Mouse (Mus musculus): ENCODE data around the gene Fgf12.

Gene Fgf12

GRCm38 (mm10) chr16:28454821-28455220 is 298.0 kb downstream of the Fgf12 start:
- DNase-seq: no peak

- no peak for DNase-seq
Measured at GRCm38 (mm10) chr16:28447114-28447455, 305.8 kb downstream of the Fgf12 start.

- DNase-seq: no peak
Measured at GRCm38 (mm10) chr16:28446334-28447113, 306.3 kb downstream of the Fgf12 start.

GRCm38 (mm10) chr16:28445800-28446333 is 307.0 kb downstream of the Fgf12 start:
- no peak for DNase-seq

- DNase-seq: no peak
Measured at GRCm38 (mm10) chr16:28444993-28445799, 307.7 kb downstream of the Fgf12 start.

GRCm38 (mm10) chr16:28421617-28422016 is 331.3 kb downstream of the Fgf12 start:
- no peak for DNase-seq

- DNase-seq: no peak
Measured at GRCm38 (mm10) chr16:28419693-28420299, 333.1 kb downstream of the Fgf12 start.

- DNase-seq: no peak
Measured at GRCm38 (mm10) chr16:28411210-28411817, 341.6 kb downstream of the Fgf12 start.

- DNase-seq: no peak
Measured at GRCm38 (mm10) chr16:28408294-28408693, 344.6 kb downstream of the Fgf12 start.

GRCm38 (mm10) chr16:28407892-28408291 is 345.0 kb downstream of the Fgf12 start:
- no peak for DNase-seq

GRCm38 (mm10) chr16:28404156-28404555 is 348.7 kb downstream of the Fgf12 start:
- no peak for DNase-seq

GRCm38 (mm10) chr16:28402701-28403100 is 350.2 kb downstream of the Fgf12 start:
- no peak for DNase-seq

GRCm38 (mm10) chr16:28391283-28391682 is 361.6 kb downstream of the Fgf12 start:
- DNase-seq: no peak

GRCm38 (mm10) chr16:28389114-28389513 is 363.8 kb downstream of the Fgf12 start:
- no peak for DNase-seq

GRCm38 (mm10) chr16:28374790-28375189 is 378.1 kb downstream of the Fgf12 start:
- no peak for DNase-seq

GRCm38 (mm10) chr16:28373311-28373710 is 379.6 kb downstream of the Fgf12 start:
- no peak for DNase-seq

GRCm38 (mm10) chr16:28350624-28351023 is 402.2 kb downstream of the Fgf12 start:
- no peak for DNase-seq

GRCm38 (mm10) chr16:28345323-28345722 is 407.5 kb downstream of the Fgf12 start:
- DNase-seq: no peak

GRCm38 (mm10) chr16:28337930-28338329 is 414.9 kb downstream of the Fgf12 start:
- no peak for DNase-seq

GRCm38 (mm10) chr16:28336700-28337099 is 416.2 kb downstream of the Fgf12 start:
- DNase-seq: no peak

- DNase-seq: no peak
Measured at GRCm38 (mm10) chr16:28335025-28335424, 417.8 kb downstream of the Fgf12 start.

- no peak for DNase-seq
Measured at GRCm38 (mm10) chr16:28323576-28323975, 429.3 kb downstream of the Fgf12 start.

- DNase-seq: no peak
Measured at GRCm38 (mm10) chr16:28311618-28312017, 441.2 kb downstream of the Fgf12 start.

Measured in thymus, postnatal 14 days (tissue).